In the genomic region with DNA sequence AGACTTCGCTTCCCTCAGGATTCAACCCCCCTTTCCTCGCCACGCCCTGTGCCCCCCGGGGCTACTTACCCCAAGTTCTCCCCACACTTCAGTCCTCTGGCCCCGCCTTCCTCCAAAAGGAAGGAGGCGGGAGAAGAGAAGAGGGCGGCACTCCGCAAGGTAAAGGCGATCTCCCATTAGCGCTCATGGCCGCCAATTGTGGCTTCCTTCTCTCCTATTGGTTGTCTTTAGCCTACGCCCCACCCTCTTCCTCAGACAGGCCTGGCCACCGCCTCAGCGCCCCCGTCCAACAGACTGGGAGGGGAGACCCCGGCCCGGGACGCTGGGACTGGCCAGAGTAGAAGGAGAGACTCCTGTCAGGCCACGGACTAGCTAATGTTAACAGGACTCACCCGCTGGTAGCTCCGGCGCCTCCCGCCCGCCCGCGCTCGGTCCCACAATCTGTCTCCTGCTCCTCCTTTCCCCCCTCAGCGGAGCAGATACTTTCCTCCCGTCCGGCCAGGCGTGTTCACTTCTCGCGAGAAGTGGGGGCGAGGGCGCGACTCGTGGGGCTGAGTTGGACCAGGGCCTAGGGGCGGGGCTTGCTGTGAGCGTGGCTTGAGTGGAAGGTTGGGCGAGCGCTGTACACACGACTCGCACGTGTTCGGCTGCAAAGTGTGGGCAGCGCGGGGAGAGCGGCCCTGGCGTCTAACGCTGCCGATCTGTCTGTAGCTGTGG, we compare ENCODE assay signal across 8 mouse cellular contexts. TPM values are rescaled to one million over a fixed set of nuclear protein-coding genes. Genes with fewer than 3 reads are reported as not detected.
A peak's percentile ranks its signal among the peaks of the same experiment; 100 is the strongest.
DNase-seq lines count a peak whose midpoint lies in the region; ATAC-seq and TF ChIP-seq lines count a peak whose summit lies in the region.

TSS of gene Gm28047 (minus strand) at position 98 of the 717 bp plus-strand sequence.
TSS of gene Atf7 (minus strand) at position 495 of the 717 bp plus-strand sequence.

- H3K27me3 ChIP-seq in G1E (ENCODE audit: insufficient read depth, low read length): no peaks in the 10 kb centered on the region; the same call in 1 of the 2 replicates
- H3K27me3 ChIP-seq in forebrain, embryonic 16.5 days (replicated peaks; ENCODE audit: control insufficient read depth, insufficient read depth, low read length): no peaks in the 10 kb centered on the region
- H3K27me3 ChIP-seq in lung, embryonic 14.5 days (ENCODE audit: insufficient read depth, low read length): no peaks in the 10 kb centered on the region
- no peaks in the 10 kb centered on the region for H3K27me3 ChIP-seq in thymus, adult 2 months (ENCODE audit: control insufficient read depth, insufficient read depth, low read length)

- peak within 1 kb of the TSS; percentile 87 for H3K9ac ChIP-seq in forebrain, embryonic 16.5 days (replicated peaks; ENCODE audit: low read depth, low read length)
- H3K9ac ChIP-seq in lung, embryonic 14.5 days: peak within 1 kb of the TSS; percentile 80

- peak within 1 kb of the TSS; percentile 98 for H3K27ac ChIP-seq in forebrain, embryonic 16.5 days (ENCODE audit: low read length)
- H3K27ac ChIP-seq in layer of hippocampus, adult 2 months: peak within 1 kb of the TSS; percentile 99
- H3K27ac ChIP-seq in lung, embryonic 14.5 days (ENCODE audit: low read depth): peak within 1 kb of the TSS; percentile 99
- peak within 1 kb of the TSS; percentile 90 for H3K27ac ChIP-seq in olfactory bulb, adult 2 months (ENCODE audit: insufficient read depth, low read depth, low read length)
- peak within 1 kb of the TSS; percentile 39; the same call in 1 of the 2 replicates for H3K27ac ChIP-seq in thymus, adult 2 months (ENCODE audit: control insufficient read depth, insufficient read depth, low read length)

- intact Hi-C loops in heart, postnatal 36 days (cut with DNase I): loop anchor here (2.0 to 5.0 kb wide), 3 partner anchors 33 to 97 kb away; partner anchors contain the start of gene Calcoco1

- no peak for TF ChIP-seq CTCF in G1E (IDR thresholded peaks at IDR 0.05; ENCODE audit: low read depth, low read length)
- no peak for TF ChIP-seq CTCF in layer of hippocampus, adult 2 months (conservative IDR thresholded peaks at IDR 0.05)
- TF ChIP-seq CTCF in lung, embryonic 14.5 days (IDR thresholded peaks at IDR 0.05; ENCODE audit: low read depth): no peak
- no peak for TF ChIP-seq CTCF in olfactory bulb, adult 2 months (IDR thresholded peaks at IDR 0.05; ENCODE audit: insufficient read depth, low read depth, low read length)
- TF ChIP-seq CTCF in thymus, adult 2 months (IDR thresholded peaks at IDR 0.05; ENCODE audit: borderline replicate concordance, control insufficient read depth, extremely low read depth, insufficient read depth, low read length, poor library complexity): 0 out of 2 replicates have a peak, but pooled peaks have one; percentile 35

- peak within 1 kb of the TSS; percentile 75 for H3K4me3 ChIP-seq in G1E (ENCODE audit: low read depth, low read length)
- H3K4me3 ChIP-seq in forebrain, embryonic 16.5 days (replicated peaks; ENCODE audit: low read length): peak within 1 kb of the TSS; percentile 85
- peak within 1 kb of the TSS; percentile 80 for H3K4me3 ChIP-seq in layer of hippocampus, adult 2 months
- peak within 1 kb of the TSS; percentile 65 for H3K4me3 ChIP-seq in lung, embryonic 14.5 days (ENCODE audit: low read depth, low read length)
- H3K4me3 ChIP-seq in olfactory bulb, adult 2 months (ENCODE audit: insufficient read depth, low read depth, low read length): peak within 1 kb of the TSS; percentile 86
- H3K4me3 ChIP-seq in thymus, adult 2 months (ENCODE audit: control insufficient read depth, insufficient read depth, low read length): peak within 1 kb of the TSS; percentile 73

- peak within 1 kb of the TSS; percentile 88 for H3K4me2 ChIP-seq in forebrain, embryonic 16.5 days (ENCODE audit: low read length)
- peak within 1 kb of the TSS; percentile 61 for H3K4me2 ChIP-seq in lung, embryonic 14.5 days

- DNase-seq in G1E (ENCODE audit: low spot score): peak; percentile 93
- peak; percentile 99 for DNase-seq in cerebellum, adult 18-20 months
- peak; percentile 99 to 100 for DNase-seq in heart, postnatal 36 days
- DNase-seq in layer of hippocampus, adult 2 months (ENCODE audit: low spot score in 2 of 2): peak; percentile 98 to 99
- peak; percentile 100 for DNase-seq in lung, embryonic 14.5 days
- DNase-seq in thymus, adult 2 months: peak; percentile 100

- no peaks in the 10 kb centered on the region for H3K9me3 ChIP-seq in G1E (replicated peaks)
- H3K9me3 ChIP-seq in forebrain, embryonic 16.5 days (ENCODE audit: control insufficient read depth, low read length): no peaks in the 10 kb centered on the region
- H3K9me3 ChIP-seq in lung, embryonic 14.5 days (ENCODE audit: low read depth, low read length): no peaks in the 10 kb centered on the region

- under 1% methylated on average over 51 of the region's 51 CpGs for WGBS in forebrain, embryonic 16.5 days
- WGBS in lung, embryonic 14.5 days: under 1% methylated on average over 51 of the region's 51 CpGs
- WGBS in olfactory bulb, adult 2 months: under 1% methylated on average over 50 of the region's 51 CpGs
- WGBS in thymus, adult 2 months: under 1% methylated on average over 51 of the region's 51 CpGs

- peaks cover 20% of the 10 kb centered on the region for H3K36me3 ChIP-seq in G1E (replicated peaks)
- no peaks in the 10 kb centered on the region for H3K36me3 ChIP-seq in forebrain, embryonic 16.5 days (ENCODE audit: control insufficient read depth, insufficient read depth)
- 0 out of 2 replicates have a peak, but pooled peaks cover 3% of the 10 kb centered on the region for H3K36me3 ChIP-seq in lung, embryonic 14.5 days (ENCODE audit: insufficient read depth)
- H3K36me3 ChIP-seq in thymus, adult 2 months (ENCODE audit: control insufficient read depth, insufficient read depth, low read length): no peaks in the 10 kb centered on the region

- peak; percentile 96 for ATAC-seq in G1E (ENCODE audit: extremely low read depth, insufficient number of reproducible peaks, low FRiP score, poor library complexity, severe bottlenecking)
- ATAC-seq in forebrain, embryonic 16.5 days: peak; percentile 99
- peak; percentile 99 for ATAC-seq in lung, embryonic 14.5 days (ENCODE audit: insufficient read depth)

- no peak for TF ChIP-seq POLR2A in olfactory bulb, adult 2 months (IDR thresholded peaks at IDR 0.05; ENCODE audit: insufficient read depth, low read depth, low read length)
- TF ChIP-seq POLR2A in thymus, adult 2 months (IDR thresholded peaks at IDR 0.05; ENCODE audit: control insufficient read depth, extremely low read depth, insufficient read depth, low read length, poor library complexity): peak; percentile 50

- H3K4me1 ChIP-seq in G1E (ENCODE audit: insufficient read depth, low read depth, low read length): peaks cover 26% of the 10 kb centered on the region
- H3K4me1 ChIP-seq in forebrain, embryonic 16.5 days (replicated peaks; ENCODE audit: control insufficient read depth, insufficient read depth, low read length): peaks cover 26% of the 10 kb centered on the region
- peaks cover 13% of the 10 kb centered on the region for H3K4me1 ChIP-seq in lung, embryonic 14.5 days (ENCODE audit: insufficient read depth)
- H3K4me1 ChIP-seq in olfactory bulb, adult 2 months (ENCODE audit: control insufficient read depth, insufficient read depth, low read length): peaks cover 3% of the 10 kb centered on the region; the same call in 1 of the 2 replicates
- H3K4me1 ChIP-seq in thymus, adult 2 months (replicated peaks; ENCODE audit: control insufficient read depth, insufficient read depth, low read length): peaks cover 9% of the 10 kb centered on the region

RNA-seq across cellular contexts. Expression of gene Gm28047, which starts in this region (rescaled TPM):
- total RNA-seq in G1E (2014; fragmentation: Nextera tagmentation): not detected in 2 replicates
- total RNA-seq in G1E (2017): not detected in 2 replicates
- polyA plus RNA-seq in G1E (2012): 0.04 TPM in 1 of 2 replicates, not detected in the other
- not detected in 2 replicates for polyA plus RNA-seq in forebrain, embryonic 16.5 days (2015; fragmentation: Nextera tagmentation; extraction: Ambion mirVana)
- 1 to 10 TPM in 1 of 2 experiments, under 1 TPM in 1; 0.94 to 1.1 TPM for total RNA-seq in heart, postnatal 36 days (2021)
- not detected for total RNA-seq in layer of hippocampus, adult 2 months (2021)
- not detected in 2 replicates for polyA plus RNA-seq in lung, embryonic 14.5 days (2014; fragmentation: Nextera tagmentation; extraction: Ambion mirVana)
- not detected in 2 replicates for polyA plus RNA-seq in olfactory bulb, adult 2 months (2012; ENCODE audit: insufficient read depth, insufficient read length, low replicate concordance, missing spikeins)
- not detected in 2 replicates for polyA plus RNA-seq in thymus, adult 2 months (2012; rRNA removed)

RNA-seq across cellular contexts. Expression of gene Atf7, which starts in this region (rescaled TPM):
- total RNA-seq in G1E (2014; fragmentation: Nextera tagmentation) (188 and 200 TPM in 2 replicates), G1E (2017) (19.4 and 29.3 TPM in 2 replicates)
- polyA plus RNA-seq in G1E (2012): 13.6 and 14.6 TPM in 2 replicates
- 26.8 and 27.5 TPM in 2 replicates for polyA plus RNA-seq in forebrain, embryonic 16.5 days (2015; fragmentation: Nextera tagmentation; extraction: Ambion mirVana)
- total RNA-seq in heart, postnatal 36 days (2021): 10 to 100 TPM; 52.3 to 56.5 TPM
- 10 to 100 TPM; 45.5 to 46.4 TPM for total RNA-seq in layer of hippocampus, adult 2 months (2021)
- polyA plus RNA-seq in lung, embryonic 14.5 days (2014; fragmentation: Nextera tagmentation; extraction: Ambion mirVana): 43.5 and 44.3 TPM in 2 replicates
- not detected in 2 replicates for polyA plus RNA-seq in olfactory bulb, adult 2 months (2012; ENCODE audit: insufficient read depth, insufficient read length, low replicate concordance, missing spikeins)
- polyA plus RNA-seq in thymus, adult 2 months (2012; rRNA removed): 129 and 140 TPM in 2 replicates

Comparison
In these comparisons a context has a peak if more than half of its experiments do, and no peak if none do; other contexts are left out.
1. Peak in every context shown above with its lines: DNase-seq, ATAC-seq, H3K4me3 ChIP-seq and H3K27ac ChIP-seq.
2. RNA of gene Atf7 (polyA plus RNA-seq): 129 to 140 TPM in thymus, adult 2 months, 43.5 to 44.3 TPM in lung, embryonic 14.5 days, 26.8 to 27.5 TPM in forebrain, embryonic 16.5 days and 13.6 to 14.6 TPM in G1E; not detected in olfactory bulb, adult 2 months; every median in the first group is over 10 times any median in the second.
3. H3K27ac ChIP-seq: peak in every context shown above with its lines; median percentile 99 in layer of hippocampus, adult 2 months; 99 in lung, embryonic 14.5 days; 98 in forebrain, embryonic 16.5 days; 90 in olfactory bulb, adult 2 months; 39 in thymus, adult 2 months.